Mouse (Mus musculus) kidney, adult 2 months (tissue): ENCODE results near the gene Tmem221. TPM values are rescaled to one million over a fixed set of nuclear protein-coding genes. Genes with fewer than 3 reads are reported as not detected.

ENCODE experiments used
- DNase-seq: peaks from one replicate; pipeline ENCODE4 v3.0.0; 2021
- H3K27ac ChIP-seq: fragments of 200-500 bp; 2 replicates; pipeline ENCODE4 v1.5.1; 2012; ENCODE audit warnings: low read depth, low read length, control low read depth, inconsistent platforms; ENCODE audit not compliant: insufficient read depth
- H3K27me3 ChIP-seq: fragments of 200-500 bp; replicated peaks from 2 replicates; pipeline ENCODE4 v1.6.1; 2012; ENCODE audit warnings: mild to moderate bottlenecking, moderate library complexity, low read length, inconsistent platforms; ENCODE audit not compliant: control insufficient read depth, insufficient read depth
- H3K36me3 ChIP-seq: fragments of 200-500 bp; 2 replicates; pipeline ENCODE4 v1.6.1; 2012; ENCODE audit warnings: mild to moderate bottlenecking, moderate library complexity, low read length, inconsistent platforms; ENCODE audit not compliant: control insufficient read depth, insufficient read depth
- H3K4me1 ChIP-seq: fragments of 200-500 bp; 2 replicates; pipeline ENCODE4 v1.6.1; 2011; ENCODE audit warnings: low read length; ENCODE audit not compliant: control insufficient read depth, insufficient read depth
- H3K4me3 ChIP-seq: fragments of 200-500 bp; 2 replicates; pipeline ENCODE4 v1.5.1; 2011; ENCODE audit warnings: mild to moderate bottlenecking, low read depth, low read length, control low read depth; ENCODE audit not compliant: insufficient read depth
- CTCF ChIP-seq: fragments of 200-500 bp; conservative IDR thresholded peaks from 2 replicates; pipeline ENCODE4 v1.5.1; 2011; ENCODE audit warnings: low read depth, mild to moderate bottlenecking, control low read depth, low read length, moderate library complexity, mixed read lengths; ENCODE audit not compliant: insufficient read depth, insufficient read length
- POLR2A ChIP-seq: fragments of 200-500 bp; IDR thresholded peaks from one replicate; pipeline ENCODE4 v1.6.1; 2011; ENCODE audit warnings: low read depth, low read length, control low read depth
- WGBS: fragments of 180-500 bp; shearing (Covaris S2); methylation state at CpG from one replicate; pipeline ENCODE4 v1.1.7; 2018; 5-methylcytosine and 5-hydroxymethylcytosine counted together
- polyA plus RNA-seq: library from polyadenylated mRNA; depleted of rRNA; stranded (reverse); fragments of >200 nt; gene quantifications from 2 replicates; pipeline ENCODE4 v1.2.3, GENCODE M21; 2012

Tmem221 gene
- polyA plus RNA-seq, 1 experiment, result 7.8 TPM

DNA sequence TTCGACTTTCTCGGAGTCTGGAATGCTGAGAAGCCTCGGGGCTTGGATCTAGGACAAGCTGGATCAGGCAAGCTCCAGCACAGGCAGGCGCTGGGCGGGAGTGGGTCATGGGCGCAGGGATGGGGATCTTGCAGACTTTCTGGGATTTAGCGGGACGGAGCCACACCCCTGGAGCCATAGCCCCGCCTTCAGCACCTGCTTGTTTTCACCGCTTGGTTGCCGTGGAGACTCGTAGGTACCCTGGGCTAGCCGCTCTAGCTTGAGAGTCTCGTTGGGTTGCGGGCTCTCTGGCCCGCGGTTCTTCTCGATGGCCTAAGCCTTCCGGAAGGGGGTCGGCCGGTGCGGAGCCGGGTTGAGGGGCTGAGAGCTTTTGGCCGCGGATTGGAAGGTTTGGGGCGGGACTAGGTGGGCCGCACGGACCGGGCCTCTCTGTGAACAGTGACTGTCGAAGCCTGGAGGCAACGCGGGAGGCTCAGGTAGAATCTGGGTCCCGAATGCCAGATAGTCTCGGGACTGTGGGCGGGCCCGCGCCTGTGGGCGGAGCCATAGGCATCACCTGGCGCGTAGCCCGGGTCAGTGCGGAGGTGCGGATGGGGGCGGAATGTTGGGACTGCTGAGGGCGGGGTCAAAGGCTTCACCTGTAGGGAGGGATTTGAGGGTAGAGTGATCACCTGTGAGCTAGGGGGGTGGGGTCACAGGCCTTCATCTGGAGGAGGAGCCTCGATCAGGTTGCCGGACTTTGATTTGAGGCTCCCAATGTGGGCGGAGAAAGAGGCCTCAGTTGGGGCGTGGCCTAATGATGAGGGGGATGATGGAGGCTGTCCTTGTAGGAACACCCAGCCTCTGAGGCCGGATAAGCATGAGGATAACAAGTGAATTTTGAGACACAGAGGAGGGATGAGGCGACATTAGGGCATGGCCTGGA is 11.0 kb upstream of the Tmem221 start:
- 3% methylated on average over 51 of the region's 51 CpGs for WGBS
- peaks cover 17% of the 10 kb centered on the region; the same call in 1 of the 2 replicates for H3K4me1 ChIP-seq
- peak; percentile 98 for DNase-seq
- H3K36me3 ChIP-seq, result no peaks in the 10 kb centered on the region
- H3K4me3 ChIP-seq, result peak overlapping the region; percentile 75
- peak overlapping the region; percentile 94 for H3K27ac ChIP-seq
- H3K27me3 ChIP-seq, result no peaks in the 10 kb centered on the region
- TF ChIP-seq CTCF (no peak), POLR2A (peak; percentile 25)

DNA sequence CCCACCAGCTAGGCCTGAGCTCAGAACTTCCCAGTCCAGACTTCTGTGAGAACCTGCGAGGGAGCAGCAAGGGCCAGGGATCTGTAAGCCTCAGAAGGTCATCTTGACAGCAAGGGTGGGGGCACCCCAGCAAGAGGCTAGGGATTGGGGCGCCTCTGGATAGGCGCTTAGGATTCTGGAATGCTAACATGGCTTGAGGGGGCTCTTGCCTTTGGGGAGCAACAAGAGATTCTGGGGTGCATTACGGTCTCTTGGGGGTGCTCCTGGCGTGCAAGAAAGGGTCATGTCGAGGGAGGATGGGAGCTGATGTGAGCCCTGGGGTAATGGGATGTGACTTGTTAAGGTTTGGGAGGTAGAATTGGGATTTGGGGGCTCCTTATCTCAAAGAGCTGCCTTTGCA is 10.3 kb upstream of the Tmem221 start:
- H3K27ac ChIP-seq, result peak overlapping the region; percentile 90
- 30% methylated on average over 6 of the region's 6 CpGs for WGBS
- H3K27me3 ChIP-seq, result no peaks in the 10 kb centered on the region
- H3K4me1 ChIP-seq, result peaks cover 17% of the 10 kb centered on the region; the same call in 1 of the 2 replicates
- no peaks in the 10 kb centered on the region for H3K36me3 ChIP-seq
- no peak for DNase-seq
- TF ChIP-seq POLR2A, result no peak
- TF ChIP-seq CTCF, result no peak
- H3K4me3 ChIP-seq, result peak overlapping the region; percentile 75

DNA sequence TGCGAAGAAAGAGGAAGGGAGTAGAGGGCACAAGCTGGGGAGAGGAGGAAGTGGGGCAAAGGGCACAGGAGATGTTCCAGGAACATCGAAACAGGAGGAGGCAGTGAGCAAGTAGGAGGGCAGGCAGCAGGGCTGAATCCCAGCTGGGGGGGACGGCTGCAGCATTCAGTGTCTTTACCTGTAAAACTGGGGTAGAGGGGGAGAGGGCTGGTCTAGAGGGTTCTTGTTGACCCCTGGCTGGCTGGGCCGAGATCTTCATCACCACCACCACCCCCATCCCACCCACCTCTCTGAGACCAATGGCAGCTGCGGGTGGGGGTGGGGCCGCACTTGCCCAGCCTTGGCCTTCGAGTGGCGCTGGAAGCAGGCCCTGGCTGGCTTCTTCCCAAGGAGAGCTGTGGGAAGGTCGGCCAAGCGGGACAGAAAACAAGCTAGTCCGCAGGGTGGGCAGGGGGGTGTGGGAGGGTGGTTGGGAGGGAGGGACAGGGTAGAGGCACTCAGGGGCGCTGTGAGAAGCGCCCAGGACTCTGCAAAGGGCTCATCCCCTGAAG is 9.8 kb upstream of the Tmem221 start, which contains the start of gene Slc27a1:
TSS of gene Slc27a1 (plus strand) at position 496 of the 551 bp plus-strand sequence.
- WGBS, result 11% methylated on average over 13 of the region's 13 CpGs
- TF ChIP-seq POLR2A (no peak), CTCF (no peak)
- H3K4me1 ChIP-seq, result peaks cover 17% of the 10 kb centered on the region; the same call in 1 of the 2 replicates
- peak within 1 kb of the TSS; percentile 75 for H3K4me3 ChIP-seq
- no peaks in the 10 kb centered on the region for H3K36me3 ChIP-seq
- DNase-seq, result peak; percentile 94
- H3K27ac ChIP-seq, result peak within 1 kb of the TSS; percentile 90
- H3K27me3 ChIP-seq, result no peaks in the 10 kb centered on the region

GRCm38 (mm10) chr8:71567587-71567986 is 8.9 kb upstream of the Tmem221 start:
- no peak for DNase-seq
- whole genome bisulfite sequencing, result 67% methylated on average over 7 of the region's 7 CpGs

DNA sequence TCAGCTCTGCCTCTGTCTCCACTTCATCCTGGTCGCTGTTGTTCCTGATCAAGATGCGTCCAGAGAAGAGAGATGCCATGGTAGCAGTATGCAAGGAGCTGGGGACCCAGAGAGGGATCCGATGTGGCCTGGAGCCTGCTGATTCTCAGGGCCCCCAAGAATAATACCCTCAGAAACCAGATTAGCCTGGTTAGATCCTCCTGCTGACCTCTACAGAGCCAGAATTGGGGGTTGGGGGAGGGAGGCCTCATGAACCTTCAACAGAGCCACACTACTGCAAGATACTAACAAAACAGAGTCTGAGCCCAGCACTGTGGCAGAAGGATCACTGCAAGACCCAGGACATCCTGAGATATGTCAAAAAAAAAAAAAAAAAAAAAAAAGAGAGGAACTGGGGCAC is 7.8 kb upstream of the Tmem221 start, which contains the start of gene Nxnl1:
TSS of gene Nxnl1 (minus strand) at position 101 of the 400 bp plus-strand sequence.
- Histone ChIP-seq H3K4me1 (peaks cover 20% of the 10 kb centered on the region; the same call in 1 of the 2 replicates), H3K27me3 (no peaks in the 10 kb centered on the region), H3K4me3 (no peak within 1 kb of the TSS), H3K27ac (peak within 1 kb of the TSS; percentile 84; the same call in 1 of the 2 replicates), H3K36me3 (no peaks in the 10 kb centered on the region)
- TF ChIP-seq CTCF, result no peak
- no peak for TF ChIP-seq POLR2A
- DNase-seq, result no peak
- WGBS, result 86% methylated on average over 3 of the region's 3 CpGs

More at GRCm38 (mm10) chr8:71567587-71567986, 8.9 kb upstream of the Tmem221 start:
- Histone ChIP-seq H3K27me3 (no peaks in the 10 kb centered on the region), H3K4me3 (no peak overlapping the region), H3K27ac (peak overlapping the region; percentile 84), H3K4me1 (peaks cover 20% of the 10 kb centered on the region; the same call in 1 of the 2 replicates), H3K36me3 (no peaks in the 10 kb centered on the region)
- no peak for TF ChIP-seq POLR2A

GRCm38 (mm10) chr8:71563992-71564391 is 5.3 kb upstream of the Tmem221 start:
- Histone ChIP-seq H3K4me3 (no peak overlapping the region), H3K4me1 (peaks cover 15% of the 10 kb centered on the region; the same call in 1 of the 2 replicates), H3K27ac (no peak overlapping the region), H3K36me3 (no peaks in the 10 kb centered on the region), H3K27me3 (no peaks in the 10 kb centered on the region)
- TF ChIP-seq POLR2A, result no peak
- no peak; the same call in 1 of the 2 replicates for TF ChIP-seq CTCF
- no peak for DNase-seq
- 96% methylated on average over 4 of the region's 4 CpGs for WGBS

GRCm38 (mm10) chr8:71562751-71563150 is 4.1 kb upstream of the Tmem221 start:
- 2% methylated on average over 33 of the region's 33 CpGs for WGBS
- Histone ChIP-seq H3K36me3 (no peaks in the 10 kb centered on the region), H3K4me1 (peaks cover 8% of the 10 kb centered on the region; the same call in 1 of the 2 replicates), H3K27ac (no peak overlapping the region), H3K27me3 (no peaks in the 10 kb centered on the region), H3K4me3 (no peak overlapping the region)
- DNase-seq, result peak; percentile 82
- TF ChIP-seq POLR2A (no peak), CTCF (peak; percentile 73)
